Mouse (Mus musculus): Measurements from ENCODE around the gene Xpnpep3. TPM values are rescaled to one million over a fixed set of nuclear protein-coding genes. Genes with fewer than 3 reads are reported as not detected.

The Xpnpep3 gene
- polyA plus RNA-seq, 2 experiments from 2014 or later: 8.3 to 13.1 TPM

DNA sequence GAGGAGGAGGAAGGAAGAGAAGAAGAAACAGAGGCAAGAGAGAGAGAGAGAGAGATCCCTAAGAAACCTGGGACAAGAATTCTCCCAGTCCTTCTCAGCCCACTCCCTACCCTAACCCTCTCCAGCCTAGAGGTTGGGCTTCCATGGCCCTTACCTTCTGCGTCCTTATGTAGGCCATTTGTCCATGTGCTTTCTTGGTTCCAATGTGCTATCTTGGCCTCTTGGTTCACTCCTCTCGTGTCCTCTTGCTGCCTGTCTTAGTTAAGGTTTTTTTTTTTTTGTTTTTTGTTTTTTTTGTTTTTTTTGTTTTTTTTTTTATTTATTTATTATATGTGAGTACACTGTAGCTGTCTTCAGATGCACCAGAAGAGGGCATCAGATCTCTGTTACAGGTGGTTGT, 83.0 kb downstream of the Xpnpep3 start:
- no peak for ATAC-seq

DNA sequence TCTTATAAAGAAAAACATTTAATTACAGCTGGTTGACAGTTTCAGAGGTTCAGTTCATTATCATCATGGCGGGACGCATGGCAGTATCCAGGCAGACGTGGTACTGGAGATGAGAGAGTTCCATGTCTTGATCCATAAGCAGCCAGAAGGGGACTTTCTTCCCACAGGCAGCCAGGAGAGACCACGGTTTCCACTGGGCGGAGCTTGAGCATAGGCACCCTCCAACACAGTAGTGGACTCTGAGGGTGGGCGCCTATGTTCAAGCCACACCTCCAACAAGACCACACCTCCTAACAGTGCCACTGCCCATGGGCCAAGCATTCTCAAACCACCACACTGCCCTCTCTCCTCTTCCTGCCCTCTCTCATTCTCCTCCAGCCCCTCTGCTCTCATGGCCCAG, 83.8 kb downstream of the Xpnpep3 start:
- no peak for ATAC-seq

DNA sequence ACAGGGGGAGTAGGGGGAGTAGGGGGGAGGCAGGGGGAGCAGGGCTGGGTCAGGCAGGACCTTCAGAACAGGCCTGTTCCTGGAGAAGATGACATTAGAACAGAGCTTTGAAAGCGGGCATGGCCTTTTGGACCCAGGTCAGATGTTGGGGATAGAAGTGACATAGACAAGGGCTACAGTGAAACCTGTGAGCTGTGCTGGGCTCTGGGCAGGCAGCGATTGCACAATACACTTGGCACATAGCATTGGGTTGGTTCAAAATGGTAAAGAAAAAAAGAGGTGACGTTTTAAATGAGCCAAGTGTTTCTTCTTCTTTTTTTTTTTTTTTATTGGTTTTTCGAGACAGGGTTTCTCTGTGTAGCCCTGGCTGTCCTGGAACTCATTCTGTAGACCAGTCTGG, 85.5 kb downstream of the Xpnpep3 start:
- ATAC-seq: no peak

DNA sequence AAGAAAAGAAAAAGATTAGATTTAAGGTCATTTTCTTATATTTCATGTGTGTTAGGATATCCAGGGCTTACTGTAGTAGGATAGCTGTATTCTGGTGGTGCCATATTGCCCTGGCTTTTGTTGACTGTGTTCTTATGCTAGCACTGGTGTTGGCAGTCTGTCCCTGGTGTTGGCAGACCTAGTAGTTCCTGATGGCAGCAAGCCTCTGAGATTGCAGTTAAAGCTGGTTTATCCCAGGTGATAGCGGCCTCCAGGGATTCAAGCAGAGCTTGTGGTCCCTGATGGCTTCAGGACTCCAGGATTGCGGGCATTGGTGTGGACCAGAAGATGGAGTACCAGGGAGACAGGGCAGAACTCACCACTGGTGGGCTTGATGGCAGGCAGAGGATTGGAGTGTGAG, 103.5 kb downstream of the Xpnpep3 start:
- ATAC-seq: no peak

DNA sequence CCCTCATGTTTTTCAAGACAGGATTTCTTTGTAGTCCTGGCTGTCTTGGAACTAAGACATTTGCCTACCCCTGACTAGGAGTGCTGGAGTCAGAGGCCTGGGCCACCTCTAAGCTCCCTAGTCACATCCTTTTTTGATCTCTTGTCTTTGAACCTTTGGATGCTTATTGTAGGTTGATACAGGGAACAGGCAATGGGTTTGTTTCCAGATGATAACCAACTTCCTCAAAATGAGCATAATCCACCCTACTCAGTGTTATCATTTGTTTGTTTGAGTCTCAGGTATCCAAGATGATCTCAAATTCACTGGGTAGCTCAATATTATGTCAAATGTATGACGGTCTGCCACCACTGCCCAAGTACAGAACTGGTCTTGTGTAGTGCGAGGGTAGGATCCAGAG, 104.1 kb downstream of the Xpnpep3 start:
- no peak for ATAC-seq

Other genes starting within 250 kb of the Xpnpep3 start
- 10 to 100 TPM; 41.0 to 78.2 TPM for gene Mrtfa, start 209.4 kb upstream of the Xpnpep3 start, polyA plus RNA-seq (2017; shearing (Covaris generic))
- not detected for gene Mchr1, start 164.6 kb upstream of the Xpnpep3 start, polyA plus RNA-seq (2017; shearing (Covaris generic))
- 100 to 1,000 TPM in 1 of 2 experiments, 10 to 100 TPM in 1; 83.2 to 102 TPM for gene Slc25a17, start 39.3 kb upstream of the Xpnpep3 start, polyA plus RNA-seq (2017; shearing (Covaris generic))
- 100 to 1,000 TPM; 177 to 187 TPM for gene St13, start 61 bp upstream of the Xpnpep3 start, polyA plus RNA-seq (2017; shearing (Covaris generic))
- gene Dnajb7, start 8.2 kb downstream of the Xpnpep3 start, polyA plus RNA-seq (2017; shearing (Covaris generic)): 1 to 10 TPM; 3.2 to 4.3 TPM
- gene Rbx1, start 66.2 kb downstream of the Xpnpep3 start, polyA plus RNA-seq (2017; shearing (Covaris generic)): 100 to 1,000 TPM; 269 to 371 TPM
- 10 to 100 TPM; 15.9 to 18.2 TPM for gene Ep300, start 185.2 kb downstream of the Xpnpep3 start, polyA plus RNA-seq (2017; shearing (Covaris generic))

Measured in CD4-positive, CD25-positive, alpha-beta regulatory T cell, adult 4 months (primary cell).